Mouse (Mus musculus) retina, postnatal 1 day (tissue): ENCODE measurements around the gene Nbea.
A peak's percentile ranks its signal among the peaks of the same experiment; 100 is the strongest.

Experiments
- DNase-seq: peaks from one replicate; pipeline ENCODE4 v3.0.0-alpha.2; 2012

Nbea gene

DNA sequence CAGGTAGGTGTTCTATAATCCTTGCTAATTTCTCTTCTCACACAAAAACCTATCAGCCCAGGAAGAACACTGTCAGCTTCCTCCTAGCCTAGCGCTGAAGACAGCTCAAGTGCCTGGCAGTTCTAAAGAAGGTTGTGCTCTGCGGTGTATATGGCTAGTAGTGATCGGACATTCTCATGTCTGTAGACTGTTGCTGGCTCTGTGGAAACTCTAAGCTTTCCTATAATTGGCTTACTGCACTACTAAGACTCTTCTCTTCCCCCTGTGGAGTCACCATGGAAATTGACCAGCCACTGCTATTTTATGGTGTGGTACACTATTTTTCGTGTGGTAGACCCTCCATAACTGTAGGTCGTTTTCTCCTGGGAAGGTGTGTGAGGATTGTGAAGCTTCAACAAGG is 441.3 kb downstream of the Nbea start:
- DNase-seq, result peak; percentile 55

- DNase-seq, result peak; percentile 63
Measured at GRCm38 (mm10) chr3:55741428-55741827, 442.1 kb downstream of the Nbea start.

DNA sequence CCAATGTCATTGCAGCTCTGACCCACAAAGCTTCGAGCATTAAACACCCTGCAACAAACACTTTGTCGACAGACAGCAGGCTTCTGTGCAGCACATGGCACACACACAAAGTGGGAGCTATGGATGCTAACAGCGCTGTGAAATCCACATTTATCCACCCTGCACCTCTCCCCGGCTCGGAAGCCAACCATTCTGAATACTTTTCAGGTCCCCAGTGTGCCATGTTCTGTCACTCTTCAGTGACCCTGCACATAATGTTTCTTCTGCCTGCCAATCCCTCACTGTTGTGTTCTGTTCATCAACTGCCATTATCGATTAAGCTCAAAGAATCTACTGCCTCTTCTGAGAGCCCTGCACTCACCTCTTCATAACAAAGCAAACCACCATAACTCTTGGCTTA is 449.8 kb downstream of the Nbea start:
- DNase-seq, result peak; percentile 53

DNA sequence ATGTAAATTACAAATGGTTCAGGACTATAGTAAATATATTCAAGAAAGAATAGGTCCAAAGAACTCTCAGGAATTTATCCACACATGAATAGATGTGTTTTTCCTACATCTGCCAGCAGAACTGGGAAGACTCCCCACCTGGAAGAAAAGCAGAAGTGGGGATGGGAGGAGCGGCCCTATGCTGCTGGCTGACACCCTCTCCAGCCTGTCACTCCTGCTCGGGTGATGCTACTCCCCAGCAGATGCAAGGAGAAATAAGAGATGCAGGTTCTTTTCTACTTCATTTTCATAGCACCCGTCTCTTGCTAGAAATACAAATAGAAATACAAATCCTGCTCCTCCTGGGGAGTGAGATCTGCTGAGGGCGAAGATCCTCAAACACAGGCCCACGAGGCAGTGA is 453.0 kb downstream of the Nbea start:
- no peak for DNase-seq

GRCm38 (mm10) chr3:55730142-55730541 is 453.4 kb downstream of the Nbea start:
- DNase-seq, result peak; percentile 63

GRCm38 (mm10) chr3:55714260-55714659 is 469.2 kb downstream of the Nbea start:
- no peak for DNase-seq

- DNase-seq, result no peak
Measured at GRCm38 (mm10) chr3:55713856-55714255, 469.6 kb downstream of the Nbea start.

- DNase-seq, result no peak
Measured at GRCm38 (mm10) chr3:55710300-55710699, 473.2 kb downstream of the Nbea start.

- DNase-seq, result no peak
Measured at GRCm38 (mm10) chr3:55701632-55702031, 481.9 kb downstream of the Nbea start.

DNA sequence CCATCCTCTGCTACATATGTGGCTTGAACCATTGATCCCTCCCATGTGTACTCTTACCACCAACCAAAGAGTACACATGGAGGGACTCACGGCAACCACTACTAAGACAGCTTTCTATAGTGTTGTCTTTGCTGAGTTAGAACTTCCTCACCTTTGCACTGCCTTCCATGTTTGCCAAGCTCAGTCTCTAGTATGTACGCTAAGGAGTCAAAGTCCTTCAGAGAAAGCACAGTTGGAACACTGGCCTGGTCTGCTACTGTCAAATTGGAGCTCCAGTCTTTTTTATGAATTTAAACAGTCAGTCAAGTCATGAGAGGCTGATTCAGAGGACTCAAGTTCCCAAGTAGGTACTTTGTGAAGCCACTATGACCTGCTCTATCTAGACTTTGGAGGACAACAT is 486.3 kb downstream of the Nbea start:
- no peak for DNase-seq

DNA sequence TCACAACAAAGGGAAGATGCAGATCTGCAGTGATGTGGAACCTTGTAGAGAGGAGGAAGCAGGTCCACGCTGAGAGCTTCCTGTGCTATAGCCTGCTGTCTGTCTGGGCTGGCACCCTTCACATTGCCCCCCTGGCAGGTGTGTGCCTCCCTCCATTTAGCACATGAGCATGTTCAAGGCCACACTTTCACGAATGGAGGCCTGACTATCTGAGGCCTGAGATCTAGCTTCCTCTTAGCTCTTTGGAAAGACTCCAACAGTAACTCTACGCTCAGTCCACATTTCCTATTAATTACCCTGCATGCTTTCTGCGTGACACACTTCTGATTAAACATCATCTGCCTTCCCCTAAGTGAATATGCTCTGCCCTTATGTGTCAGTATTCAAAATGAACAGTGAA is 490.4 kb downstream of the Nbea start:
- DNase-seq, result peak; percentile 46

- no peak for DNase-seq
Measured at GRCm38 (mm10) chr3:55688098-55688497, 495.4 kb downstream of the Nbea start.

DNA sequence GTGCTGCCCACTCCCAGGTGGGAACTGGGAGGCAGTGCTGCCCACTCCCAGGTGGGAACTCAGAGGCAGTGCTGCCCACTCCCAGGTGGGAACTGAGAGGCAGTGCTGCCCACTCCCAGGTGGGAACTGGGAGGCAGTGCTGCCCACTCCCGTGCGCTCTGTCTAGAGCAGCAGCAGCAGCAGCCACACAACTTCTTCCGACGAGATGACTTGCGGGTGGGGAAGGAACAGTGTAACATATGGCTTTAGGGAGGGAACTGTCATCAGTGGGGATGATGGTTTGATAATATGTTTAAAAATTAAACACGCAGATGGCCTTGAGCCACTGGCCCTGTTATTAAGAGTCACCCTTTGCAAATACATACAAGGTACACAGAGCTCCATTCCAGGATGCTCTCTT is 496.5 kb downstream of the Nbea start:
- DNase-seq, result no peak

GRCm38 (mm10) chr3:55685627-55686026 is 497.9 kb downstream of the Nbea start:
- peak; percentile 66 for DNase-seq

DNA sequence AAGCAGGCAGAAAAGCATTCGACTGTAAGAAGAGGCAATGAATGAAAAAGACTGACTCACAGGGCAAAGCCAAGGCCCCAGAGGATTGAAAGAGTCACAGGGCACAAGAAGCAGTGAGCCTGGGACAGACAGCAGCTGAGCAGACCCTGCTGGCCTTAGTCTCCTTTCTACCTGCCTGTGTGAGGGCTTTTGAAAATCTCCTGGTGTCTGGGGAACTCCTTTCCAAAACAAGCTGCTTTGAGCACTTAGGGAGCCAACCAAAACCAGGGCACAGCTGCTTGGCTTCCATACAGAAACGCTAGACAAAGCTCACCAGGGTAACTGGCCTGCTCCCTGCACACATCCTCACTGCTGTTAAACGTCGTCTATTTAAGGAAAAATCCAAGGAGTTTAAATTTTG is 498.6 kb downstream of the Nbea start:
- peak; percentile 68 for DNase-seq

DNA sequence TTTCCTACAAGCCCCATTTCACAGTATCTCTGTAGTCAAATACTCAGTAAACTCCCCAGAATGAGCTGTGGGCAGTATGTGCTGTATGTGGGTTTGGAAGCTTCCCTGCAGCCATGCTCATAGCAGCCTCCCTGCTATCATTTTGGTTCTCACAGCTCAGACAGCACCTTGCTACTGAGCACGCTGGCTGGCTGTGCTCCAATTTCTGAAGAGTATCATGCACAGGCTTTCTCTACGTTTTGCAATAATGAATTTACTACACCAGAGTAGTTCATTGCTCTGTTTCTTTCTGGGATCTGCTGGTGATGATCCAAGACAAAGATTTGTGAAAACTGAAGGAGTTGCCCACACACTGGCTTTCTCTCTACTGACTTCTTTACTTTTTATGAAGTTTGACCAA is 505.8 kb downstream of the Nbea start:
- DNase-seq, result no peak

DNA sequence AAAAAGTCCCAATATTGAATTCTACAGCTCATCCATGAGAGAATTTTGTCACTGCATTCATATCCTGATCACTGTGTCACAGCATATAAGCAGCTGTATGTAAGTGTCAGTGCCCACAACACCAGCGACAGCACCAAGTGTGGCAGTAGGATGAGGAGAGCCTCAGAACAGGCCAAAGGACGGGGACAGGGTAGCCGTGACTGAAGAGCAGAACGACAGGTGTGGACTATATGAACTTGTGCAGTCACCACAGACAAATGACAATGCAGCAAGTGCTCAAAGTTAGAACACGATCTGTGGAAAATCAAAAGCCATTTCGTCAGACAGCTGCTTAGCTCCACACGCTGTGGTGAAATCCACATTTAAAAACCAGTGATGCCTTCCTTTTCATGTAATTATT is 509.3 kb downstream of the Nbea start:
- no peak for DNase-seq

DNA sequence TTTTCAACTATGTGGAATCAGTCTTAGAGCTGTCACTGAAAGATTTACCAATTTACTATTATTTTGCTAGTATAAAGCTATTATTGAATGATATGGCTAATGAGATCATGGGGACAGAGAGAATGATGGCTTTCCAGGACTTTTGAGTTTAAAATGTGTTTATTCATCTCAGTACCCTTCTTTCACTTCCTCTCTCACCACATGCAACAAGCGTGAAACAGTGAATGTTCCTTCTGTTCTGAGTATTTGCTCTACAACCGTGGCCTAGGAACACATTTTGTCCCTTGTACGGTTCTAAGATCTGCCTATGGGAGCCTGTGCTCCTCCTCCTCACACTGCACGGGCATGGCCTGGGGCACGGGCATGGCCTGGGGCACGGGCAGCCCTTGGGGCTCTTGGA is 516.5 kb downstream of the Nbea start:
- DNase-seq, result no peak

GRCm38 (mm10) chr3:55665928-55666327 is 517.6 kb downstream of the Nbea start:
- peak; percentile 69 for DNase-seq

- no peak for DNase-seq
Measured at GRCm38 (mm10) chr3:55664713-55665112, 518.8 kb downstream of the Nbea start.

DNA sequence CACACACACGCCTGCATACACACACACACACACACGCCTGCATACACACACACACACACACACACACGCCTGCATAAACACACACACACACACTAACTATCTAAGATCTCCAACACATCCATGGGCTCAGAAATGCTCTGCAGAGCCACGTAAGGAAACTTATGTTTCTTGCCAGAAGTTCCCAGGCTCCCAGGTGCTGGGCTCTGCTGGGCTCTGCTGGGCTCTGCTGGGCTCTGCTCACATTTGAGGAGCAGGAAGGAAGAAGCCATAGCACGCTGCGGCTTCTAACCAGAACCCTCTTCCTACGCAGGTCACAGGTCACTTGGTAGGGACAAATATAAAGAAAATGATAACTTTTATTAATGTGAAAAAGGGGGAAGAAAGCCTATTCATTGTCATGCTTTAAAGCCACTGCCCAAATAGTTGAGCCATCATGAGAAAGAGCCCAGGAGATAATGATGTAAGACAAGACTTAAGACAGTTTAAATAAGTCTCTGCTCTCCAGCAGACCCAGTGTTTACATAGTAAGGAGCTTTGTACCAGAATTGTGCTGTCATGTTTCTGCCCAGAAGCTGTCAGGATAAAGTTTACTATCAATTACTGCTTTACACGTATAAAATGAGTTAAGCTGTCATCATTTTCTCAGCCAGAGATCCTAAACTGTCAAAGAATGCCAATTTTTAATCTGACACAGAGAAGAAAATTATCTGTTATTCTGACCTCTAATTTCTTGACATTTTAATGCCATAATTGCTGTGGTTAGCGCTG is 521.6 kb downstream of the Nbea start:
- DNase-seq, result no peak

DNA sequence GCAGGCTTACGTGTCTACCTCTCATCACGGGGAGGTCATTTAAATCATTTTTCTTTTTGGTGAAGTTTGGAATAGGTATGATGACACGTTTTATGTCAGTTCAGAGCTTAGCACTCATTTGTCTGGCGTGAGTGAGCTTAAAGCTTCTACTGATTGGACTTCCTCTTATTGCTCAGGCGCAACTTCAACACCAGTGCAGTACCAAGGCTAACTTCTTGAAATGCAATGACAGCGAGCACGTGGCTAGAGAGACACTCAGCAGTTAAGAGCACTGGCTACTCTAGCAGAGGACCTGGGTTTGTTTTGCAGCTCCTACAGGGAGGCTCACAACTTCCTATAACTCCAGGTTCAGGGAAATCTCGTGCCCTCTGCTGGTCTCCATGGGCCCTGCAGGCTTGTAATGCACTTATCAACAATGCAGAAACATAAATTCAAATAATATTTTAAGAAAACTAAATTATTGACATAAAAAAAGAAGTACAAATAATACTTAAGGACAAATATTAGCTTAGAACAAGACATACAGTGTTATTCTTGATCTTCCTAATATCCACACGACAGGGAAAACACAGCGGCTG is 523.2 kb downstream of the Nbea start:
- no peak for DNase-seq

DNA sequence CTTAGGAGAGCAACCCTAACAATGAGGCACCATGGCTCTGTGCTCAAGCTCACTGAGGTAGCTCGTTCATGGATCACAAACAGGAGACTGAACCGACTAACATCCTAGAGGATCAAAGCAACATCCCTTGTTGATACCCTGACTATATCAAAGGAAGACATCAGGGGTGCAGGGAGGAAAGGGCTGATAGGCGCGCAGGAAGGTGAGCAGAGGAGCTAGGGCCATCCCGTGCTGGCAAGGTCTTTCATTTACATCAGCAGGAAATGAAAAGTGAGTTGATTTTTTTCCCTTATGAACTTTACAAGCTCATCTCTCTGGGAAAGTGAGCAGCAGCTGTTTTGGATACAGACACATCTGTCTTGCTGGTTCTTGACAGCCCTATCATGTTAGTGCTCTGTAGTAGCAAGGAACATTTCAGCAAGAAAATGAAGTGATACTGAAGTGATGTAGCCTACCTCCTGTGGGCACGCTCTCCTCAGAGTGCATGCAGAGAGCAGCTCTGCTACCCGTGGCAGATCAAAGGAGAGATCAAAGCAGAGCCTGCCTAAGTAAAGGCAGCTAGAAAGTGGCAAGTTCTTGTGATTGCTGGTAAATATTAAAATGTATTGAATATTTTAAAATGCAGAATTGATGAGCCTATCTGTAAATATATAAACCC is 523.8 kb downstream of the Nbea start:
- no peak for DNase-seq

GRCm38 (mm10) chr3:55652321-55652720 is 531.2 kb downstream of the Nbea start:
- peak; percentile 49 for DNase-seq
